13 mouse cellular contexts compared by ENCODE assay signal in genomic region chr6:114886012-114886411, GRCm38 (mm10).
DNase-seq lines count a peak whose midpoint lies in the region; ATAC-seq and TF ChIP-seq lines count a peak whose summit lies in the region.
"Had no signal": no experiment of that assay in that cellular context is flagged by ENCODE, and none has a peak within 500 bp of the region (broad histone marks: within the 10 kb centered on the region; RNA-seq: fewer than 3 reads in every experiment).

No protein-coding gene starts in this region.

- no peaks in the 10 kb centered on the region for H3K9me3 ChIP-seq in hindbrain, embryonic 10.5 days
- no peaks in the 10 kb centered on the region for H3K9me3 ChIP-seq in hindbrain, embryonic 11.5 days (ENCODE audit: control insufficient read depth, low read length)

- no peak for DNase-seq in hindbrain, embryonic 10.5 days (ENCODE audit: low spot score)
- DNase-seq in hindbrain, embryonic 11.5 days (ENCODE audit: low spot score) = no peak
- no peak for DNase-seq in spleen, adult 2 months (ENCODE audit: low read depth in 1 of 2, low spot score in 2 of 2)
- no peak for DNase-seq in spleen, postnatal 10 days (ENCODE audit: low spot score in 2 of 2)
- DNase-seq in urinary bladder, postnatal 14 days (ENCODE audit: low spot score) = no peak
- no peak for DNase-seq in adrenal gland, postnatal 36 days
- DNase-seq: adrenal gland, postnatal 25 days; layer of hippocampus, postnatal 36 days; lung, postnatal 4 days; right cerebral cortex, postnatal 25 days; thymus, postnatal 4 days had no signal

- H3K4me1 ChIP-seq in hindbrain, embryonic 10.5 days (replicated peaks) = peaks cover 94% of the 10 kb centered on the region
- peaks cover 36% of the 10 kb centered on the region for H3K4me1 ChIP-seq in hindbrain, embryonic 11.5 days (replicated peaks; ENCODE audit: control insufficient read depth, insufficient read depth, low read length)
- peaks cover 8% of the 10 kb centered on the region; the same call in 1 of the 2 replicates for H3K4me1 ChIP-seq in spleen, adult 2 months (ENCODE audit: control insufficient read depth, insufficient read depth, insufficient read length)

- no peak overlapping the region for H3K4me2 ChIP-seq in hindbrain, embryonic 11.5 days (replicated peaks; ENCODE audit: low read depth, low read length)

- H3K27ac ChIP-seq in hindbrain, embryonic 10.5 days = peak overlapping the region; percentile 31; the same call in 1 of the 2 replicates
- no peak overlapping the region for H3K27ac ChIP-seq in hindbrain, embryonic 11.5 days (ENCODE audit: low read depth, low read length)
- 0 out of 2 replicates have a peak overlapping the region, but pooled peaks have one; percentile 28 for H3K27ac ChIP-seq in spleen, adult 2 months (ENCODE audit: insufficient read depth, low read length)
- H3K27ac ChIP-seq: stomach, postnatal 0 days had no signal

- no peak for TF ChIP-seq CTCF in spleen, adult 2 months (IDR thresholded peaks at IDR 0.05; ENCODE audit: extremely low read depth, insufficient read depth, insufficient read length, insufficient replicate concordance)

- 94% methylated on average over 6 of the region's 6 CpGs for whole genome bisulfite sequencing in hindbrain, embryonic 10.5 days
- whole genome bisulfite sequencing in hindbrain, embryonic 11.5 days = 94% methylated on average over 6 of the region's 6 CpGs
- 49% methylated on average over 6 of the region's 6 CpGs for WGBS in spleen, adult 2 months

- no peak for ATAC-seq in hindbrain, embryonic 11.5 days (ENCODE audit: low FRiP score)
- ATAC-seq in granulocyte monocyte progenitor cell, adult 5-6 weeks (replicated peaks; ENCODE audit: poor library complexity, severe bottlenecking) = peak; percentile 55

- TF ChIP-seq POLR2A in spleen, adult 2 months (IDR thresholded peaks at IDR 0.05; ENCODE audit: low read depth, low read length) = no peak

- no peaks in the 10 kb centered on the region for H3K27me3 ChIP-seq in hindbrain, embryonic 10.5 days (ENCODE audit: insufficient read depth, poor library complexity, severe bottlenecking)
- H3K27me3 ChIP-seq in hindbrain, embryonic 11.5 days (ENCODE audit: control insufficient read depth, insufficient read depth, low read length) = no peaks in the 10 kb centered on the region
- no peaks in the 10 kb centered on the region for H3K27me3 ChIP-seq in spleen, adult 2 months (ENCODE audit: control insufficient read depth, insufficient read depth, low read length)

- H3K4me3 ChIP-seq in hindbrain, embryonic 10.5 days = no peak overlapping the region
- no peak overlapping the region for H3K4me3 ChIP-seq in hindbrain, embryonic 11.5 days (ENCODE audit: low read depth, low read length)
- no peak overlapping the region for H3K4me3 ChIP-seq in spleen, adult 2 months (ENCODE audit: extremely low read depth, insufficient read depth, insufficient read length)

- no peak overlapping the region for H3K9ac ChIP-seq in hindbrain, embryonic 11.5 days (ENCODE audit: low read depth, low read length)

- peaks cover 55% of the 10 kb centered on the region for H3K36me3 ChIP-seq in hindbrain, embryonic 10.5 days
- no peaks in the 10 kb centered on the region for H3K36me3 ChIP-seq in hindbrain, embryonic 11.5 days (ENCODE audit: control insufficient read depth, insufficient read depth, low read length)
- H3K36me3 ChIP-seq in spleen, adult 2 months (ENCODE audit: control insufficient read depth, insufficient read depth, low read length) = peaks cover 8% of the 10 kb centered on the region
